Mouse (Mus musculus) Patski (cell line): ENCODE data around the gene Aspscr1. TPM values are rescaled to one million over a fixed set of nuclear protein-coding genes. Genes with fewer than 3 reads are reported as not detected.

Source experiments
- ATAC-seq: fragments of 100-300 bp; one replicate; pipeline ENCODE4 v1.8.0; 2021
- CTCF ChIA-PET: fragments of 350-600 bp; sonication (Branson Sonifier 250); formaldehyde crosslinking; loops from one replicate; lab custom pipeline; 2022; ENCODE audit warnings: inconsistent platforms; lab: Charles Lee
- POLR2A ChIA-PET: fragments of 350-600 bp; sonication (Branson Sonifier 250); formaldehyde crosslinking; loops from one replicate; lab custom pipeline; 2022; ENCODE audit warnings: antibody characterized with exemption, inconsistent platforms; lab: Charles Lee
- DNase-seq: peaks from one replicate; pipeline ENCODE4 v3.0.0-alpha.2; 2011; ENCODE audit warnings: low read depth, low spot score
- H3K27me3 ChIP-seq: fragments of 371-371 bp; one replicate; pipeline ENCODE4 v1.5.1; 2021
- CTCF ChIP-seq: fragments of 100-300 bp; IDR thresholded peaks from one replicate; pipeline ENCODE4 v1.5.1; 2021
- in situ Hi-C: fragments of 300-500 bp; cut with MboI; formaldehyde crosslinking; loops from 3 replicates; pipeline ENCODE4 v1.11.1; 2018; ENCODE audit warnings: low pct_unique_long_range_greater_than_20kb, mixed read lengths
- polyA plus RNA-seq: library from polyadenylated mRNA; unstranded; gene quantifications from one replicate; pipeline ENCODE4 v1.2.3, GENCODE M21; 2021

The Aspscr1 gene
- polyA plus RNA-seq, 1 experiment from 2014 or later = 54.9 TPM

GRCm38 (mm10) chr11:120720450-120720849 is 47.7 kb downstream of the Aspscr1 start:
- no peaks in the 10 kb centered on the region for H3K27me3 ChIP-seq
- ChIA-PET CTCF (interaction anchor here (0.6 to 7.6 kb wide), 8 partner anchors 9 to 80 kb away, joined by 3 to 81 read pairs (median 3); no protein-coding TSS in a partner anchor), POLR2A (interaction anchor here (0.6 to 1.2 kb wide), 3 partner anchors 26 to 80 kb away, joined by 3 to 4 read pairs (median 3); no protein-coding TSS in a partner anchor)
- no peak for TF ChIP-seq CTCF
- no peak for DNase-seq
- in situ Hi-C loops = no loop called here
- no peak for ATAC-seq

GRCm38 (mm10) chr11:120721124-120722066 is 48.6 kb downstream of the Aspscr1 start, which contains the start of gene Rac3:
Gene Rac3 (plus strand): TSS chr11:120721470.
- ATAC-seq (no peak), DNase-seq (no peak)
- in situ Hi-C loops = no loop called here
- POLR2A ChIA-PET = no interaction called here
- CTCF ChIA-PET = interaction anchor here (0.6 to 7.6 kb wide), 6 partner anchors 8 to 79 kb away, joined by 3 to 81 read pairs (median 4); partner anchors contain the start of gene Cbr2
- TF ChIP-seq CTCF = no peak
- no peaks in the 10 kb centered on the region for H3K27me3 ChIP-seq

DNA sequence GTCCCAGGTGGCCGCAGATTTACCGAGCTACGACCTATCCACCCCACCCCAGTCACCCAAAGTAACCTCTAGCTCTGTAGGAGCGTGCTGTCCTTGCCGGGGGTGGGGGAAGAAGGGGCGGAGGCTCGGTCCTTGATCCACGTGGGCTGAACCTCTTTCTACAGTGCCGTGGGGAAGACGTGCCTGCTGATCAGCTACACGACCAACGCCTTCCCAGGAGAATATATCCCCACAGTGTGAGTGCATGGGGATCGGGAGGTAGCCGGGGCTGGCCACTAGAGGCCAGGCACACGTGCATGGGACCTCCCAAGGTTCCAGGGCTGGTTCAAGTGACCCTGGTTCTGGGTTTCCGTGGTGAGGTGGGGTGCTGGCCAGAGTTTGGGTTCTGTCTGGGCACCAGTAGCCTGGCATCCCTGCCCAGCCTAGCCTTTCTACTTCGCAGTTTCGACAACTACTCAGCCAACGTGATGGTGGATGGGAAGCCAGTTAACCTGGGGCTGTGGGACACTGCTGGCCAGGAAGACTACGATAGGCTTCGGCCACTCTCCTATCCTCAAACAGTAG is 49.4 kb downstream of the Aspscr1 start:
- ChIA-PET CTCF (interaction anchor here (1.5 to 7.6 kb wide), 2 partner anchors 10 to 51 kb away, joined by 4 to 81 read pairs; partner anchors contain the start of gene Cbr2), POLR2A (no interaction called here)
- H3K27me3 ChIP-seq = no peaks in the 10 kb centered on the region
- DNase-seq (no peak), ATAC-seq (no peak)
- TF ChIP-seq CTCF = no peak
- in situ Hi-C loops = no loop called here

DNA sequence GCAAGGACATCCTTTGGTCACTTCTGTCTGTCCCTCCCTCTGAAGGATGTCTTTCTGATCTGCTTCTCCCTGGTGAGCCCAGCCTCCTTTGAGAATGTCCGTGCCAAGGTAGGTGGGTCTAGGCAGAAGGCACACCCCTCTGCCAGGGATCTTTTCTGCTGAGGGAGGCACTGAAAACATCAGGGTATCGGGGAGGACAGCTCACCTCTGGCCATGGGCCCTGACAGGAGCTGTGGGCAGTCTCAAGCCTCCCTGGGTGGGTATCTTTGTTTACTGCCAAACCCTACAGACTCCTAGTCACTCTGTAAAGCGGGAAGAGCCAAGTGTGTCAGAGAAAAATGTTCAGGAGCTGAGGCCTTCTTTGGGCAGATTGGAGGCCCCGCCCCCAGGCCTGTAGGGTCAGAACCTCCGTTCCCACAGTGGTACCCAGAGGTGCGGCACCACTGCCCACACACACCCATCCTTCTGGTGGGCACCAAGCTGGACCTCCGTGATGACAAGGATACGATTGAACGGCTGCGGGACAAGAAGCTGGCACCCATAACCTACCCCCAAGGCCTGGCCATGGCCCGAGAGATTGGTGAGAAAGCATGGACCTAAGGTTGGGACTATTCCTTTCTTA is 50.1 kb downstream of the Aspscr1 start:
- ATAC-seq (no peak), DNase-seq (no peak)
- no peaks in the 10 kb centered on the region for H3K27me3 ChIP-seq
- no peak for TF ChIP-seq CTCF
- in situ Hi-C loops = no loop called here
- ChIA-PET POLR2A (no interaction called here), CTCF (interaction anchor here (1.0 to 7.6 kb wide), 3 partner anchors 9 to 77 kb away, joined by 4 to 81 read pairs (median 6); partner anchors contain the start of gene Cbr2)

- ChIA-PET CTCF (interaction anchor here (1.0 to 7.6 kb wide), 2 partner anchors 50 to 76 kb away, joined by 6 to 81 read pairs; no protein-coding TSS in a partner anchor), POLR2A (no interaction called here)
- DNase-seq (no peak), ATAC-seq (no peak)
- TF ChIP-seq CTCF = no peak
- in situ Hi-C loops = no loop called here
- no peaks in the 10 kb centered on the region for H3K27me3 ChIP-seq
Measured at GRCm38 (mm10) chr11:120723509-120723908, 50.7 kb downstream of the Aspscr1 start.

DNA sequence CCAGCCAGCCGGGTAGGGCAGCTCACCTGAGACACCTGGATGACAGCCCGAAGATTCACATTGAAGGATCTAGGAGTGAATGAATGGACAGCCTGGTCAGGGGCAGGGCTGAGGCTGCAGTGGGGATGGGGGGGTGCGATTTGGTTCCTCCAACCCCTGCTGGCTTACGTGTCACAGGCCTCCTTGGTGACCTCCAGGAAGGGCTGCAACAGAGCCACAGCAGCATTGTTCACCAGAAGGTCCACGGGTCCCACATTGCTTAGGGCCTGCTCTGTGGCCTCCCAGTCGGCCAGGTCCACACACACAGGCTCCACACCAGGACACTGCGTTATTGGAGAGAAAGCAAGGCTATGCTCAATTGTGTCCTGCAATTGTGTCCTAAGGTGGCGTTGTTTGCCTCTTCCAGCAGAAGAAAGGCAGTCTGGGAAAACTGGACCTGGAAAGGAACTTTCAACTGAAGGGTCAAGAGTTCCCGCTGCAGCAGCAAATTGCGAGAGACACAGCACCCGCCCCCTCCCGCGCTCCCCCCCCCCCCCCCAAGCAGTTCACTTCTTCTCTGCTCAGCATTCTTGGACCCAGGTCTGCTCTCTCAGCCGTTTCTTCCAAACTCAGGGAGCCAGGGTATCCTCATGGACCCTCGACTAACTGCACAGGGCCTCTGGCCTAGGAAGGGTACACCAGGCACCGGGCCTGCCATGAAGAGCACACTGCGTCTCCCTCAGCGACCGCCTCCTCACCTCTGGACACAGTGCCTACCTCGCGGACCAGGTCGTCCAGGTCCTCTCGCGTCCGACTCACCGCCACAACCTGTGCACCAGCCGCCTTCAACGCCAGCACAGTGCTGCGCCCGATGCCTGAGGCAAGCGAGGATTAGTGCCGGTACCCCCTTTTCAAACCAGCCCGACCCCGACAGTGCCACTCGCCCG is 53.7 kb downstream of the Aspscr1 start:
- DNase-seq (no peak), ATAC-seq (no peak)
- CTCF ChIA-PET = interaction anchor here (1.2 to 7.6 kb wide), 3 partner anchors 11 to 50 kb away, joined by 3 to 81 read pairs (median 16); no protein-coding TSS in a partner anchor
- POLR2A ChIA-PET = no interaction called here
- no peaks in the 10 kb centered on the region for H3K27me3 ChIP-seq
- in situ Hi-C loops = loop anchor here (5.0 kb wide), 1 partner anchor 51 kb away; no protein-coding TSS in a partner anchor
- no peak for TF ChIP-seq CTCF

GRCm38 (mm10) chr11:120727169-120727527 is 54.4 kb downstream of the Aspscr1 start, which contains the start of gene Dcxr:
Gene Dcxr (minus strand): TSS chr11:120727281.
- H3K27me3 ChIP-seq = no peaks in the 10 kb centered on the region
- POLR2A ChIA-PET = no interaction called here
- CTCF ChIA-PET = interaction anchor here (2.6 kb wide), 1 partner anchor 49 kb away, joined by 16 read pairs; no protein-coding TSS in a partner anchor
- in situ Hi-C loops = loop anchor here (5.0 kb wide), 1 partner anchor 50 kb away; no protein-coding TSS in a partner anchor
- ATAC-seq (peak; percentile 86), DNase-seq (peak; percentile 83)
- TF ChIP-seq CTCF = no peak

DNA sequence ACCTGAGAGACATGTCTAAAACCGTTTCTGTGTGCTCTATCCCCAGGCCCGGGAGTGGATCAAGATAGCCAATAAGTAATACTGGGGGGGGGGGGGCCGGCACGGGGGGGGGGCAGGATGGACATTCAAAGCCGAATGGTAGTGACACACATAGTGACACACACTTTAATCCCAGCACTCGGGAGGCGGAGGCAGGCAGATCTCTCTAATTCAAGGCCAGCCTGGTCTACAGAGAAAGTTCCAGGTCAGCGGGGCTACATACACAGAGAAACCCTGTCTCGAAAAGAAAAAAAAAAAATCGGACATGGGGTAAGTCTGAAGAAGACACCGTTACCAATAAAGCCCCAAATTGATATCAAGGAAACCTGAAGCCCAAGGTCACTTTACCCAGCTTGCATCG is 54.8 kb downstream of the Aspscr1 start:
- in situ Hi-C loops = loop anchor here (5.0 kb wide), 1 partner anchor 50 kb away; no protein-coding TSS in a partner anchor
- DNase-seq = no peak
- ATAC-seq = no peak
- no peak for TF ChIP-seq CTCF
- ChIA-PET POLR2A (no interaction called here), CTCF (interaction anchor here (2.6 kb wide), 1 partner anchor 49 kb away, joined by 16 read pairs; no protein-coding TSS in a partner anchor)
- H3K27me3 ChIP-seq = no peaks in the 10 kb centered on the region
